Mouse (Mus musculus) liver, embryonic 16.5 days (tissue): ENCODE results near the gene Zfp683. TPM values are rescaled to one million over a fixed set of nuclear protein-coding genes. Genes with fewer than 3 reads are reported as not detected.

Source experiments
- ATAC-seq: fragments of 200-750 bp; cut with Nextera tagmentation; 2 replicates; pipeline ENCODE4 v1.8.0; 2017; ENCODE audit warnings: low read depth, mild to moderate bottlenecking, moderate number of reproducible peaks, moderate library complexity
- H3K27ac ChIP-seq: fragments of 300-500 bp; sonication (generic); 2 replicates; pipeline ENCODE4 v1.5.1; 2014; ENCODE audit warnings: mild to moderate bottlenecking, low read length
- H3K27me3 ChIP-seq: fragments of 300-500 bp; sonication (generic); 2 replicates; pipeline ENCODE4 v1.6.1; 2014; ENCODE audit warnings: low read depth, low read length, mixed read lengths; ENCODE audit not compliant: control insufficient read depth, insufficient read depth
- H3K36me3 ChIP-seq: fragments of 300-500 bp; sonication (generic); 2 replicates; pipeline ENCODE4 v1.6.1; 2014; ENCODE audit warnings: mild to moderate bottlenecking; ENCODE audit not compliant: control insufficient read depth, insufficient read depth
- H3K4me1 ChIP-seq: fragments of 300-500 bp; sonication (generic); 2 replicates; pipeline ENCODE4 v1.6.1; 2014; ENCODE audit warnings: low read depth, low read length, mixed read lengths; ENCODE audit not compliant: control insufficient read depth
- H3K4me2 ChIP-seq: fragments of 300-500 bp; sonication (generic); 2 replicates; pipeline ENCODE4 v1.6.1; 2014; ENCODE audit warnings: low read depth, low read length, mixed read lengths
- H3K4me3 ChIP-seq: fragments of 300-500 bp; sonication (generic); 2 replicates; pipeline ENCODE4 v1.5.1; 2014; ENCODE audit warnings: low read depth, mild to moderate bottlenecking, low read length
- H3K9ac ChIP-seq: fragments of 300-500 bp; sonication (generic); 2 replicates; pipeline ENCODE4 v1.6.1; 2014; ENCODE audit warnings: low read depth, low read length
- H3K9me3 ChIP-seq: fragments of 300-500 bp; sonication (generic); replicated peaks from 2 replicates; pipeline ENCODE4 v1.6.1; 2016; ENCODE audit warnings: low read length; ENCODE audit not compliant: control insufficient read depth
- WGBS: fragments of 180-500 bp; shearing (Covaris S2); extraction: QIAGEN DNeasy Blood & Tissue Kit; methylation state at CpG from one replicate; pipeline ENCODE4 v1.1.7; 2014; ENCODE audit not compliant: insufficient replicate concordance; 5-methylcytosine and 5-hydroxymethylcytosine counted together
- polyA plus RNA-seq: library from polyadenylated mRNA; unstranded; fragments of >200 nt; fragmentation: Nextera tagmentation; extraction: Ambion mirVana; gene quantifications from 2 replicates; pipeline ENCODE4 v1.2.1, GENCODE M21; 2015

Gene Zfp683
- polyA plus RNA-seq, 1 experiment from 2014 or later, result not detected

DNA sequence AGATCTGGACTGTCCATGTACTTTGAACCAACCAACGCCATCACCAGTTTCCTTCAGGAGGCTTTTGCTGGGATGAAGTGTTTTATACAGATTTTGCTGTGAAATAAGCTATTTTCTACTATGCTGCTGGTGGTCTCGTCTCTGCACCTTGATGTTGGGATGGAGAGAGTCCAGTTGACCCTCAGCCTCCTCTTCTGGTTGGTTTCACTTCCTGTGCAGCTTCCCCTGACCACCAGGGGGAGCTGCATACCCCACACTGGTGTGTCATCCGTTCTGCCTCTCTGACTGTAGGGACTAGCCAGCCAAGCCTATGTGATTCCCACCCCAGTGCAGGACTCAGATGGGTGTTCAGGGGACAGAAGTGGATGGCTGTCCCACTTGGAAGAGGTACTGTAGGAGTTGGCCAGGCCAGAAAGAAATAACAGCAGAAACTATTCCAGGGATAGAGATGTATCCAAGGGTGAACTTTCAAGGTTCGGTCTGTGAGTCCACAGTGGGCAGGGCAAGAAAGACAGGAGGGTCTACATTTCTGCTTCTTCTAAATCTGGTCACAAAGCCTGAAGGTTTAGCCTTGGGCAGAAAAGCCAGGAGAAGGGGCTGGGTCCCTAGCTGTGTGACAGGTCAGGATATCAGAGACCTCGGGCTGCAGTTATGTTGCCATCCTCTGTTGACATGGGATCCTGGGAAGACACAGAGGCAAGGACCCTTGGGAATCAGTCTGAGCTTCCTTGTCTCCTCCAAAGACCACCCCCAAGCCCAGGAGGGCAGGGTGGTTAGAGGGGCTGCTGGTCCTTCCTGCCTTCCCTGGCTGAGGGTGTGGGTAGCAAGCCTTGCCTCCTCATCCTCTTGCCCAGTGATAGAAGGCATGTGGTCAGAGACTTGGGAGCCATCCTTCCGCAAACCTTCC is 39.0 kb downstream of the Zfp683 start:
- Histone ChIP-seq H3K36me3 (no peaks in the 10 kb centered on the region), H3K9me3 (no peaks in the 10 kb centered on the region), H3K4me3 (no peak overlapping the region), H3K4me2 (no peak overlapping the region), H3K4me1 (no peaks in the 10 kb centered on the region), H3K27me3 (no peaks in the 10 kb centered on the region), H3K27ac (no peak overlapping the region), H3K9ac (no peak overlapping the region)
- no peak for ATAC-seq
- 54% methylated on average over 6 of the region's 6 CpGs for WGBS

DNA sequence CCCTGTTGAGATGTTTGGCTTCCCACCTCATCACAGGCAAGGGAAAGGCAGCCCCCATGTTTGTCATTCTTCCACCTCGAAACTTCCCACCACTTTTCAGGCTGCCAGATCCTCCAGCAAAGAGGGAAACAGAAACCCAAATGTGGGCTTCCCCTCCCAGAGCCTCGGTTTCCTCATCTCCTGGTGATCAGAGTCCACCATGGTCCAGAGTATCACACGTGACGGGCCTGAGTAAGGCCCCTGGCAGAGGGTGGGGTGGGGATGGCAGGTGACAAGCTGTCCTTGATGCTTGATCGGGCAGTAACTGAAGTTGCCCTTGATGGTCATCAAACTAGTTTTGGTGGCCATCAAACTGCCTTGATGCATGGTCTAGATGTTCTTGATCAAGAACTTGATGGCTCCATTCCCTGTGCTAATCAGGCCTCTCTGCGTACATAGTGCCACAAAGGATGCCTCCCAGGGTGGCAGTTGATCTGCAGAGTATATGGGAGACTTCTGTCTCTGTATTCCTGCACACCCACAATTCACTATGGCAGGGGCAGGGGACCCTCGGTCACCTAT is 40.4 kb downstream of the Zfp683 start:
- Histone ChIP-seq H3K9ac (no peak overlapping the region), H3K36me3 (no peaks in the 10 kb centered on the region), H3K4me3 (peak overlapping the region; percentile 32), H3K27me3 (no peaks in the 10 kb centered on the region), H3K4me2 (no peak overlapping the region), H3K9me3 (no peaks in the 10 kb centered on the region), H3K27ac (no peak overlapping the region), H3K4me1 (no peaks in the 10 kb centered on the region)
- WGBS, result 53% methylated on average over 7 of the region's 7 CpGs
- ATAC-seq, result no peak

DNA sequence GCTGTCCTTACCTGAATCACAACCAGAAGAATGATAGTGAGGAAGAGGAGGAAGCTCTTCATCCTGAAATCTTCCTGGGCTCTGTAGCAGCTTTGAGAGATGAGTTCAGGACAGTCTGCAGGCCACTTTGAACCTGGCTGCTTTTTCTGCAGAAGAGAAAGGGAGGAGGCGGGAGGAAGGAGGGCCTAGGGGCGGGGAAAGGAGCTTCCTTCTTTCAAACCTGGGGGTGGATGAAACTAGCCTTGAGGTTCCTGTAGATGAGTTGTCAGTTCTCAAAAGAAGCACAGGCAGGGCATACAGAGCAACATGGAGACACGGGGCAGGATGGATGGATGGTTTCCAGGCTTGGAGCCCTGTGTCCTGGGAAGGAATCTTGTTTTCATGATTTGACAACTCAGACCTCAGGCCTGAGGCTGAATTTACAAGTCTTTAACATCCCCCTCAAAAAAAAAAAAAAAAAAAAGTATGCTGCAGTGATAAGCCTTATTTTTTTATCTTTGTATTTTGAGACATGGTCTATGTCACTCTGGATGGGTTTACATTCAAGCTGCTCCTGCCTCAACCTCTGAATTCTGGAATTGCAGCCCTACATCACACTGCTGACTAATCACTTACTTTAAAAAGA is 41.4 kb downstream of the Zfp683 start, which contains the start of gene Cd52:
Gene Cd52, minus strand, starts transcription at position 160 of the 625 bp plus-strand sequence.
- no peaks in the 10 kb centered on the region for H3K27me3 ChIP-seq
- no peaks in the 10 kb centered on the region for H3K36me3 ChIP-seq
- WGBS, result 28% methylated on average over 3 of the region's 3 CpGs
- no peak within 1 kb of the TSS for H3K9ac ChIP-seq
- no peaks in the 10 kb centered on the region for H3K9me3 ChIP-seq
- peak within 1 kb of the TSS; percentile 32 for H3K4me3 ChIP-seq
- H3K27ac ChIP-seq, result 0 out of 2 replicates have a peak within 1 kb of the TSS, but pooled peaks have one; percentile 16
- no peak within 1 kb of the TSS for H3K4me2 ChIP-seq
- ATAC-seq, result no peak
- no peaks in the 10 kb centered on the region for H3K4me1 ChIP-seq

DNA sequence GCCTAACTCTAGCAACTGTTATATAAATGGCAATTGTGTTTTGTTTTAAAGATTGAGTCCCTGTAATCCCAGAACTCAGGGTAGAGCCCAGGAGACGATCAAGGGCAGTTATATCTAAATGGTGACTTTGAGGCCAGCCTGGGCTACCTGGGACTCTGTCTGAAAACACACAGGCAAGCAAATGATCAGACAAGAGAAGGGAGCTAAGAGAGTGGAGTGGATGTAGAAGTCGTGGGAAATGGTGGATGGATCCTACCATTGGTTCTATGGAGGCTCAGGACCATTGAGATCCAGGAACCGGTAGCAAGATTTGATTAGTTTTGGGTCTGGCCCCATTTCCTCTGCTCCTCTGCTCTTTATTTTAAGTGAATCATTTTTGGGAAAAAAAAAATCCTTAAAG is 42.5 kb downstream of the Zfp683 start:
- Histone ChIP-seq H3K27me3 (no peaks in the 10 kb centered on the region), H3K9me3 (no peaks in the 10 kb centered on the region), H3K27ac (no peak overlapping the region), H3K4me1 (no peaks in the 10 kb centered on the region), H3K9ac (no peak overlapping the region), H3K36me3 (no peaks in the 10 kb centered on the region), H3K4me2 (no peak overlapping the region), H3K4me3 (no peak overlapping the region)
- no peak for ATAC-seq
- WGBS, result 64% methylated on average over 3 of the region's 3 CpGs

DNA sequence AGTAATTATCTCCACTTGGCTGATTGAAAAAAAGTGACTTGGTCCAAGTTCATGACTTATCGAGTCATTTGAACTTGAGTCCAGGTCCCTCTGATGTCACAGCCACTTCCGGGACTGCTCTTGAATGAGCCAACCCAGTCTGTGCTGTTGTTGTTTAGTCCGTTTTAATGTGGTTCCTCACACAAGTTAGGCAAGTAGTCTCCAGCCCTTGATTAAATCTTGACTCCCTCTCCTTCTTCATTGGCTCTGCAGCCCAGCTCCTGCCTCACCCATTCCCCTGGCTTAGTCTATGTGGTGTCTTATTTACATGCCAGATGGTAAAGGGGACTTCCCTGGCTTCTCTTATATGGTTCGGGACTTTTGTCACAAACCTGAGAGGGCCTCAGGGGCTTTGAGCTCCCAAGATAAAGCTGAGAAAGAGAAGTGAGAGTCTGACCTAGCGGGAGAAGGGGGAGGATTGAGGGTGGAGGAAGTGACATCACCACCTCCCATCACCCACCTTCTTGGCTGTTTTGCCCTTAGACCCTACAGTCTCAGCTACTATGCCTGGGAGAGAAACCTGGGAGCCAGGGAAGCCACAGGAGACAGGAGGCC is 43.5 kb downstream of the Zfp683 start:
- WGBS, result 23% methylated on average over 5 of the region's 5 CpGs
- Histone ChIP-seq H3K27ac (peak overlapping the region; percentile 64), H3K36me3 (no peaks in the 10 kb centered on the region), H3K4me3 (no peak overlapping the region), H3K9ac (no peak overlapping the region), H3K27me3 (no peaks in the 10 kb centered on the region), H3K4me1 (no peaks in the 10 kb centered on the region), H3K4me2 (no peak overlapping the region), H3K9me3 (no peaks in the 10 kb centered on the region)
- ATAC-seq, result no peak

DNA sequence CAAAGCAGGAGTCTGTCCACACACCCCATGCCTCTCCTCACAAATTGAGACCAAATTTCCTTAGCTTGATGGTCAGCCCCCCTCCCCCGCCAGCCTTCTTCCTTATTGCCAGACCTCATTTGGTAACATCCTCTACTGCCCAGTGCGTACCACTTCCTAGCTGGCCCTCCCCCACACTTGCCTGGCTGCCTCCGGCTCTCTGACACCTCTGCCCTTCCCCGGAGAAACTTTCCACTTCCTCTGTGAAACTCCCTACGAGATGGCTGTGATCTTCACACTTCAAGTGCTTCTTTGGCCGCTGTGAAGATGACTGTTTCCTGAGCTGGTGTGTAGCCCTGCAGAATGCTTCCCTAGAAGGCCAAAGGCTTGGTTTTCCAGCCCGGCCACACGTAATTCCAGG is 45.0 kb downstream of the Zfp683 start:
- Histone ChIP-seq H3K27ac (peak overlapping the region; percentile 81), H3K4me1 (peaks cover 8% of the 10 kb centered on the region), H3K36me3 (no peaks in the 10 kb centered on the region), H3K9ac (no peak overlapping the region), H3K27me3 (no peaks in the 10 kb centered on the region), H3K4me3 (no peak overlapping the region), H3K4me2 (peak overlapping the region; percentile 27; the same call in 1 of the 2 replicates), H3K9me3 (no peaks in the 10 kb centered on the region)
- 25% methylated on average over 8 of the region's 8 CpGs for WGBS
- no peak for ATAC-seq

DNA sequence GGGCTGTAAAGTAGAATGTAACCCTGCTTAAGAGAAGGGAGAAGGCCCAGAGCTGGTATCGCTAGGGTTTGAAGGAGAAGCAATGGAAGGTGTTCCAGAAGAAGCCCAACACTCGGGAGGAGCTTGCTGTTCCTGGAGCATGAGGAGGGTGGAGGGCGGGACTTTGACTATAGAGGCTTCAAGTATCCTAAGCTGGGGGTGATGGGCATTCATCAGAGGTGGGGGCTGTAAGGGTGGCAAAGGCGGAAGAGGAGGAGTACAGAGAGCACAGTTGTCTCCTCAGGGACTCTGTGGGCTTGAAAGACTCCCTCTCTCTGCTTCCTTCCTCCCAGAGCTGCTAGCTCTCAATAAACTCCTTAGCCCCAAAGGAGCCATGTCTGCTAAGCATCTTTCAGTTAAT is 46.6 kb downstream of the Zfp683 start:
- no peaks in the 10 kb centered on the region for H3K36me3 ChIP-seq
- no peak overlapping the region for H3K4me2 ChIP-seq
- H3K9me3 ChIP-seq, result no peaks in the 10 kb centered on the region
- ATAC-seq, result no peak
- no peak overlapping the region for H3K27ac ChIP-seq
- H3K4me1 ChIP-seq, result peaks cover 8% of the 10 kb centered on the region
- no peaks in the 10 kb centered on the region for H3K27me3 ChIP-seq
- H3K9ac ChIP-seq, result no peak overlapping the region
- H3K4me3 ChIP-seq, result no peak overlapping the region
- 62% methylated on average over 4 of the region's 4 CpGs for WGBS

DNA sequence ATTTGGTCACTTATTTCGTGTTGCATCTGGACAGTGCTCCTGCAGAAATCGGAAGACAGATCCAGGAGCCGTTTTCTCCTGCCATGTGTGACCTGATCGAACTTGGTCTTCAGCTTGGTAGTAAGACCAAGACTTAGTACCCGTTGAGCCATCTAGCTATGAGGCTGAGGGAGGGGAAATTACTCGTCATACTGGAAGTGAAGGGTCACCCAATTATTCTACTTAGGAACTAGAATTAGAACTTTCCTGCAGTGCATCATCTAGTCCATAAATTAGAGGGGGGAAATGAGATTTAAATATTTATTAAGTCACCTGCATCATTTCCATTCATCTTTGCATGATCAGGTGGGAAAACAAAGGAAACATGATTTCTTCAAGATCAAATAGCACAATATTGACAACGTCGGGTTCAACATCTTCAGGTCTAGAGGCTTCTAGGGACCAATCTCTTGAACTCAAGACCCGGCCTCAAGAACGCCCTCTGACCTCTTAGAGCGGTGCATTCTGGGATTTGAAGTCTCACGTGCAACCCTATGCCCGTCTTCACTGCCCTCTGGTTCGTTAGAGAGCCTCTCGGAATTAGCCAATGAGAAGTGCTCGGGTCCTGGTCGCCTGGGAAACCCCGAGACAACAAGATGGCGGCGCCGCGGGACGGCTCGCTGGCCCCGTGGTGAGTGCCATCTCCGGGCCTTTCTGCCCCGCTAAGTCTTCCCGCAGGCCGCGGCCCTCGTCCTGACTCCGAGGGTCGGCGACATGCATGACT is 48.5 kb downstream of the Zfp683 start, which contains the start of gene Ubxn11:
Gene Ubxn11, plus strand, starts transcription at position 592 of the 763 bp plus-strand sequence.
- Histone ChIP-seq H3K4me3 (peak within 1 kb of the TSS; percentile 87), H3K27me3 (no peaks in the 10 kb centered on the region)
- 14% methylated on average over 34 of the region's 34 CpGs for WGBS

More for the DNA sequence above, 48.5 kb downstream of the Zfp683 start, which contains the start of gene Ubxn11:
- peaks cover 20% of the 10 kb centered on the region for H3K4me1 ChIP-seq
- H3K36me3 ChIP-seq, result no peaks in the 10 kb centered on the region
- peak; percentile 95 for ATAC-seq
- no peaks in the 10 kb centered on the region for H3K9me3 ChIP-seq
- peak within 1 kb of the TSS; percentile 66 for H3K9ac ChIP-seq
- peak within 1 kb of the TSS; percentile 34 for H3K27ac ChIP-seq
- peak within 1 kb of the TSS; percentile 72 for H3K4me2 ChIP-seq
